Mouse (Mus musculus) embryo, embryonic 11.5 days (tissue): ENCODE measurements around the gene Prps1l3.

Source experiments
- DNase-seq: peaks from one replicate; pipeline ENCODE4 v3.0.0-alpha.2; 2012; ENCODE audit warnings: low read depth, low spot score

Gene Prps1l3

GRCm38 (mm10) chr12:57243671-57244495 lies 13.7 kb downstream of the Prps1l3 start:
- no peak for DNase-seq

DNA sequence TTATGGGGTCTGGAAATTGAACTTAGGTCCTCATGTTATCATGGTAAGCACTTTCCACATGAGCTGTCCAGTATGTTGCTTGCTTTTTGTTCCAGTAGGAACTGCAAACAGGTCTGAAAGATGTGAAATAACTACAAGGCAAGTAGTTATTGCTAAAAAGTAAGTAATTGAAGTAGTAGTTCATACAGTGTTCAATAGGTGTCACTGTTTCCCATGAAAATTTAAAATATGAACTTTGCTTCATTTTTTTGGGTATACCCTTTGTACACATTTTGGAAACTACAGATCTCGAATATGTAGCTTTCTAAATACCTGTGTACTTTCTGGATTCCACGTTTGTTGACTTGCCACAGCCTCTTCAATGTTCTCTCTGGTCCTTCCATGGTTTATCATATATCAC lies 28.4 kb downstream of the Prps1l3 start:
- no peak for DNase-seq

GRCm38 (mm10) chr12:57275456-57275855 lies 45.2 kb downstream of the Prps1l3 start:
- DNase-seq: no peak

- DNase-seq: peak; percentile 39
Measured at GRCm38 (mm10) chr12:57281155-57282114, 51.2 kb downstream of the Prps1l3 start.

GRCm38 (mm10) chr12:57285303-57286059 lies 55.3 kb downstream of the Prps1l3 start:
- no peak for DNase-seq
